Mouse (Mus musculus): ENCODE results near the gene Itgax.

GRCm38 (mm10) chr7:128180546-128180945 lies 51.2 kb downstream of the Itgax start:
- no peak for TF ChIP-seq GATA1 (IDR thresholded peaks at IDR 0.05; ENCODE audit: low read length)
- no peak for TF ChIP-seq TAL1 (IDR thresholded peaks at IDR 0.05; ENCODE audit: low read length)

Data from erythroblast, embryonic 14.5 days (primary cell).